Mouse (Mus musculus) kidney, embryonic 14.5 days (tissue): ENCODE measurements around the gene Osbpl6. TPM values are rescaled to one million over a fixed set of nuclear protein-coding genes. Genes with fewer than 3 reads are reported as not detected.

Experiments used
- ATAC-seq: fragments of 200-750 bp; cut with Nextera tagmentation; 2 replicates; pipeline ENCODE4 v1.8.0; 2017; ENCODE audit warnings: moderate number of reproducible peaks, mild to moderate bottlenecking, moderate TSS enrichment, moderate library complexity; ENCODE audit not compliant: low FRiP score, low TSS enrichment
- H3K27ac ChIP-seq: fragments of 300-500 bp; sonication (generic); 2 replicates; pipeline ENCODE4 v1.5.1; 2014; ENCODE audit warnings: low read depth, mild to moderate bottlenecking, low read length, moderate library complexity, mixed read lengths
- H3K27me3 ChIP-seq: fragments of 300-500 bp; sonication (generic); 2 replicates; pipeline ENCODE4 v1.6.1; 2014; ENCODE audit warnings: mild to moderate bottlenecking, low read length; ENCODE audit not compliant: control insufficient read depth, insufficient read depth
- H3K36me3 ChIP-seq: fragments of 300-500 bp; sonication (generic); 2 replicates; pipeline ENCODE4 v1.6.1; 2014; ENCODE audit warnings: low read length, mixed read lengths; ENCODE audit not compliant: control insufficient read depth, insufficient read depth
- H3K4me1 ChIP-seq: fragments of 300-500 bp; sonication (generic); 2 replicates; pipeline ENCODE4 v1.6.1; 2014; ENCODE audit warnings: low read length, mixed read lengths; ENCODE audit not compliant: control insufficient read depth, insufficient read depth
- H3K4me2 ChIP-seq: fragments of 300-500 bp; sonication (generic); replicated peaks from 2 replicates; pipeline ENCODE4 v1.6.1; 2014; ENCODE audit warnings: low read depth, mild to moderate bottlenecking, low read length
- H3K4me3 ChIP-seq: fragments of 300-500 bp; sonication (generic); 2 replicates; pipeline ENCODE4 v1.5.1; 2014; ENCODE audit warnings: mild to moderate bottlenecking, low read length
- H3K9ac ChIP-seq: fragments of 300-500 bp; sonication (generic); 2 replicates; pipeline ENCODE4 v1.6.1; 2014; ENCODE audit warnings: low read depth, mild to moderate bottlenecking, low read length, moderate library complexity
- H3K9me3 ChIP-seq: fragments of 300-500 bp; sonication (generic); 2 replicates; pipeline ENCODE4 v1.6.1; 2016; ENCODE audit warnings: low read length; ENCODE audit not compliant: control insufficient read depth
- WGBS: fragments of 180-500 bp; shearing (Covaris S2); extraction: QIAGEN DNeasy Blood & Tissue Kit; methylation state at CpG from one replicate; pipeline ENCODE4 v1.1.7; 2014; 5-methylcytosine and 5-hydroxymethylcytosine counted together
- polyA plus RNA-seq: library from polyadenylated mRNA; unstranded; fragments of >200 nt; fragmentation: Nextera tagmentation; extraction: Ambion mirVana; gene quantifications from 2 replicates; pipeline ENCODE4 v1.2.1, GENCODE M21; 2014

Gene Osbpl6
- polyA plus RNA-seq, 1 experiment from 2014 or later = 17.5 TPM

GRCm38 (mm10) chr2:76372244-76372643, 34.1 kb upstream of the Osbpl6 start:
- Histone ChIP-seq H3K9me3 (no peaks in the 10 kb centered on the region), H3K4me1 (peaks cover 7% of the 10 kb centered on the region; the same call in 1 of the 2 replicates), H3K27me3 (no peaks in the 10 kb centered on the region), H3K4me2 (no peak overlapping the region), H3K4me3 (no peak overlapping the region), H3K36me3 (peaks cover 40% of the 10 kb centered on the region), H3K27ac (no peak overlapping the region), H3K9ac (no peak overlapping the region)
- 90% methylated on average over 4 of the region's 4 CpGs for WGBS
- no peak for ATAC-seq

DNA sequence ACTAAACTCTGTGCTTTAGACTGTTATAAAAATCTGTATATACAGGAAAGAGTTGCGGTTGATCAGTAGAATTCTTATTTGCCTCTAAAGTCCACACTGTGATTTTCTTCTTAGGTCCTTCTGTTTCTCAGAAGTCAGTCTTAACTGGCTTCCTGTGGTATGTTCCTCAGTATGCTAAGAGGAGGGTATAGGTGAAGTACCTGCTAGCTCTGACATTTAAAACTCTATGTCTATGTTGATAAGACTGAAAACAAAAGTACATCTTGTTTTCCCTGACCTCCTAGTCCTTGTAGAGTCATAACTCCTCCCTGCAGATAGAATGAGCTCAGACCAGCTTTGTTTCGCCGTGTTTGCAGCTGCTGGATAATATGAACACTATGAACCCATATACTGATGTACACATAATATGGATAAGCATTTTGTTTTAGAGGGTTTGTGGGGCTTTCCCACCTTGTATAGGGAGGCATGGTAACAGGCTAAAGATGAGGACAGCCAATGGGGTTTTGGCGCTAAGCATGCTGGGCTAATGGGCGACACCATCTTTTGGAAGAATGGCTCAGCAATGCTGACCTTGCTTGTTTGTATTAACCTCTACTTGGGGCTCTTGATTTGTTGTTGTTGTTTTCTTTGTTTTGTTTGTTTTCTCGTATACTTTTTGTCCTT, 31.6 kb upstream of the Osbpl6 start:
- H3K27me3 ChIP-seq = no peaks in the 10 kb centered on the region
- no peak overlapping the region for H3K4me3 ChIP-seq
- no peak overlapping the region for H3K4me2 ChIP-seq
- H3K36me3 ChIP-seq = peaks cover 61% of the 10 kb centered on the region
- no peak overlapping the region for H3K9ac ChIP-seq
- no peak overlapping the region for H3K27ac ChIP-seq
- no peak for ATAC-seq
- WGBS = 90% methylated on average over 6 of the region's 6 CpGs
- H3K9me3 ChIP-seq = no peaks in the 10 kb centered on the region
- peaks cover 7% of the 10 kb centered on the region; the same call in 1 of the 2 replicates for H3K4me1 ChIP-seq

GRCm38 (mm10) chr2:76378646-76379045, 27.7 kb upstream of the Osbpl6 start:
- Histone ChIP-seq H3K4me2 (no peak overlapping the region), H3K4me3 (no peak overlapping the region), H3K36me3 (peaks cover 76% of the 10 kb centered on the region), H3K9me3 (no peaks in the 10 kb centered on the region), H3K27ac (no peak overlapping the region), H3K27me3 (no peaks in the 10 kb centered on the region), H3K9ac (no peak overlapping the region), H3K4me1 (no peaks in the 10 kb centered on the region)
- WGBS = 95% methylated on average over 19 of the region's 19 CpGs
- no peak for ATAC-seq

DNA sequence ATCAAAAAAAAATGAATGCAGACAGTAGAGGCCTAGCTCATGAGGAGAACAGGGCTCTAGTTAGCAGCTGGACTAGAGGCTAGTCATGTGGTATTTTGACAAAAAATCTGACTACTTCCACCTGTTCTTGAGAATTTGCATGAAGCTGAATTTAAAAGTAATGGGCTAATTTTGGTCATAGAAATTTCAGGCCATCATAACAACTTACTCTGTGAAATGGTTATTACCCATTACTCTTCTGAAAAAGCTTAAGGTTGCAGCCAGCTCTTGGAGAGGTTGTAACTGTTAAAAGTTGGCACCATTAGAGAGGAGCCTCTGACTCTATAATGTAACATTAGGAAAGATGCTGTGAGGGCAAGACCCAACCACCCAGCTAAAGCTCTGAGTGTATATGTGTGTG, 19.8 kb upstream of the Osbpl6 start:
- H3K4me2 ChIP-seq = no peak overlapping the region
- no peaks in the 10 kb centered on the region for H3K4me1 ChIP-seq
- no peak overlapping the region for H3K4me3 ChIP-seq
- no peak overlapping the region for H3K27ac ChIP-seq
- no peaks in the 10 kb centered on the region for H3K27me3 ChIP-seq
- ATAC-seq = no peak
- no peak overlapping the region for H3K9ac ChIP-seq
- peaks cover 24% of the 10 kb centered on the region for H3K36me3 ChIP-seq
- no peaks in the 10 kb centered on the region for H3K9me3 ChIP-seq

DNA sequence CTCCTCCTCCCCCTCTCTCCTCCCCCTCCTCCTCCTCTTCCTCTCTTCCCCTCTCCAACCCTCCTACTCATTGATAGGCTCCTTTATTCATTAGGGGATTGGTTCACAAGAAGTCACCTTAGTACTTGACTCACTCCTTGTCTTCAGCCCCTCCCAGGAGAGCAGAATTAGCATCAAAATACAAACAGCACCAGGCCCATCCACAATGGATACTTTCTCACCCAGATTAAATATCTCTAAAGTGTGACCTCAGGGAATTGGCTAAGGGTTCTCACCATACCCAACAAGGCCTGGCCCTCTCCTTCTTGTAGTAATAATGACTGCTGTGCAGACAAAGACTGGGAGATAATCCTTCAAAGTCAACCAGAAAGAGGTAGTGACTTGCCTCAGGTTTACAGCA, 6.1 kb upstream of the Osbpl6 start:
- H3K27me3 ChIP-seq = peaks cover 10% of the 10 kb centered on the region; the same call in 1 of the 2 replicates
- no peak overlapping the region for H3K9ac ChIP-seq
- no peak overlapping the region for H3K27ac ChIP-seq
- H3K9me3 ChIP-seq = no peaks in the 10 kb centered on the region
- H3K36me3 ChIP-seq = no peaks in the 10 kb centered on the region
- no peaks in the 10 kb centered on the region for H3K4me1 ChIP-seq
- H3K4me2 ChIP-seq = no peak overlapping the region
- H3K4me3 ChIP-seq = no peak overlapping the region
- ATAC-seq = no peak

DNA sequence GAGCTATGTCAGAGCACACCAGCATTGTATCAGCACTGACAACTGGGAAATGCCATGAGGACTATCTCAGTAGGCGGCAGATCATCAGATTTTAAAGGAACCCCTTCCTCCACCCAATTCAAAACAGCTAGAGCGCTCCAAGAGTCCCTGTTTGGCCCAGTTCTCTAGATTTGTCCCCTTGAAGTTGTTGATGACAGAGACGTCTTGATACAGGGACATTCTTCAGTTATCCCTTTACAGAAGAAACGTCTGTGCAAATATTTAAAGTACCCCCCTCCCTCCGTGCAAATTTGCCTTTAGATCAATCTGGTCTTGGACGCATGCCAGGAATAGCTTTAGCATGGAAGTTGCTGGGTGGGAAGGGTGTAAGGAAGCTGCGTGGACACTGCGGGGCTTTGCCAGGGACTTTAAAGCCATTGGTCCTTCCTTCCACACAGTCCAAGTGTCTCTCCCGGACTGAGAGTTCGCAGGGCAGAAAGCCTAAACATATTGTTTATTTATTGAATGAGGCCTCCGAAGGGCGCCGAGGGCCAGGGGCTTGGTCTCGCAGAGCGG, 635 bp upstream of the Osbpl6 start:
- Histone ChIP-seq H3K9ac (peak overlapping the region; percentile 73), H3K27ac (no peak overlapping the region), H3K4me1 (0 out of 2 replicates have a peak, but pooled peaks cover 3% of the 10 kb centered on the region), H3K9me3 (no peaks in the 10 kb centered on the region), H3K27me3 (peaks cover 10% of the 10 kb centered on the region; the same call in 1 of the 2 replicates), H3K36me3 (no peaks in the 10 kb centered on the region), H3K4me3 (peak overlapping the region; percentile 92), H3K4me2 (peak overlapping the region; percentile 90)
- 2% methylated on average over 15 of the region's 15 CpGs for WGBS
- ATAC-seq = peak; percentile 54; the same call in 1 of the 2 replicates

DNA sequence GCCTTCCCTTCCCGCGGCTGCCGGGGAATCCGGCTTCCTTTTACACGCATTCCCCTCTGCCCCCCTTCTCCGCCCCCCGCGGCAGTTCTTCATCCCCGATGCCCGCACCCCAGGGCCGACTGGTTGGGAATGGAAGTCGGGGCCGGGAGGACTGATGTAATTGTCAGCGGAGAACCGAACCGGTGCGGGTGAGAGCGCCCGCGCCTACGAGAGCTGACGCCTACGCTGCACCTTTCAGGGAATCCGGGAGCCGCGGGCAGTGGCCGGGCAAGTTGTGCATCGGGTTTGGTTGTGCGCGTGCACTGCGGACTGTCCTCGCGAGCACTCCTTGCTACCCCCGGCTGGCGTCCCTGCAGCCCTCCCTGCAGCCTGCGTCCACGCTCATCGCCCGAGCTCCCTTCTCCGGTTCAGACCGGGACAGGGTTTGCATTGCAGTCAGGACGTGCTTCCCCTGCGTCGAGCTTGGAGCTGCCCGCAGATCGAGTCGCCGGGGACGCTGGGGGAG, 681 bp downstream of the Osbpl6 start:
- Histone ChIP-seq H3K27me3 (peaks cover 10% of the 10 kb centered on the region; the same call in 1 of the 2 replicates), H3K4me1 (0 out of 2 replicates have a peak, but pooled peaks cover 3% of the 10 kb centered on the region), H3K9ac (peak overlapping the region; percentile 73), H3K36me3 (no peaks in the 10 kb centered on the region), H3K9me3 (no peaks in the 10 kb centered on the region), H3K4me2 (peak overlapping the region; percentile 90), H3K27ac (0 out of 2 replicates have a peak overlapping the region, but pooled peaks have one; percentile 27), H3K4me3 (peak overlapping the region; percentile 92)
- under 1% methylated on average over 47 of the region's 49 CpGs for WGBS
- peak; percentile 59 for ATAC-seq

DNA sequence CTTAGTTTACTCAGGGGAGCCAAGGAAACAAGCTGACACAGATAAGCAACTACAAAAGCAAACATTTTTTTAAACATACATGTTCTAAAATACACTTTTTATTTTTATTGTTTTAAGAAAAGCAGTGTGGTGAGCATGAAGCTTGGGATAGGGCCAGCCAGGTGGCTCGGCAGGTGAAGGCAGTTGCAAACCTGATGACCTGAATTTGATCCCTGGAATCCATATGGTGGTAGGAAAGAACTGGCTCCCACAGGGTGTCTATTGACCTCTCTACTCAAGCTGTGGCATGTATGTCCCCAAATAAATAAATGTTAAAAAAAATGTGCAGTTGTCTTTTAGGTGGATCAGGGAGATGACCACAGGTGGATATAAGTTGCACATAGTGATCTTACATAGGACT, 3.2 kb downstream of the Osbpl6 start:
- Histone ChIP-seq H3K4me1 (0 out of 2 replicates have a peak, but pooled peaks cover 3% of the 10 kb centered on the region), H3K9me3 (no peaks in the 10 kb centered on the region), H3K4me3 (no peak overlapping the region), H3K27me3 (peaks cover 6% of the 10 kb centered on the region; the same call in 1 of the 2 replicates), H3K9ac (no peak overlapping the region), H3K4me2 (no peak overlapping the region), H3K27ac (no peak overlapping the region), H3K36me3 (no peaks in the 10 kb centered on the region)
- WGBS = 74% methylated on average over 1 of the region's 1 CpGs
- no peak for ATAC-seq

DNA sequence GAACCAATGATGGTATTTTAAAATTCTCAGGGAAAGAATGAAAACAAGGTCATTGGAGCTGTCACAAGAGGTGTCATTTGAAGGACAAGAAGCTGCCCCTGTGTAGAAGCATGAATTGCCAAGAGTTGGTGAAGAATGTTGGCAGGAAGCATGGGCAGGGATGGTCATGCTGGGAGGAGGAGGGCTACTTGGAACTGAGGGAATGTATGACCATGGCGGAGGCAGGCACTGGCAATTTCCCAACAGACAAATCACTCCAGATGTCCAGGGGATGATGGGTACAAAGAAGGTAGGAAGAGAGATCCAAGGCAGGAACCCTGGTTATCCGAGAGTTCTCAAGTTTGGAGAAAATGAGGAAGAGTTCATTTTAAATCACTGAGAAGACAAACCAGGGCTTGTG, 3.7 kb downstream of the Osbpl6 start:
- H3K27ac ChIP-seq = no peak overlapping the region
- H3K9ac ChIP-seq = no peak overlapping the region
- H3K36me3 ChIP-seq = no peaks in the 10 kb centered on the region
- H3K4me2 ChIP-seq = no peak overlapping the region
- 0 out of 2 replicates have a peak, but pooled peaks cover 3% of the 10 kb centered on the region for H3K4me1 ChIP-seq
- no peak overlapping the region for H3K4me3 ChIP-seq
- H3K27me3 ChIP-seq = peaks cover 2% of the 10 kb centered on the region; the same call in 1 of the 2 replicates
- H3K9me3 ChIP-seq = no peaks in the 10 kb centered on the region
- ATAC-seq = no peak
- 91% methylated on average over 2 of the region's 2 CpGs for WGBS
